Mouse (Mus musculus) lung, postnatal 0 days (tissue): ENCODE results near the gene AA986860.

Source experiments
- CTCF ChIP-seq: IDR thresholded peaks from 2 replicates; pipeline ENCODE4 v1.5.1; 2016; ENCODE audit warnings: antibody characterized with exemption, mild to moderate bottlenecking
- EP300 ChIP-seq: IDR thresholded peaks from 2 replicates; pipeline ENCODE4 v1.6.1; 2016; ENCODE audit warnings: antibody characterized with exemption, mild to moderate bottlenecking, control low read depth

DNA sequence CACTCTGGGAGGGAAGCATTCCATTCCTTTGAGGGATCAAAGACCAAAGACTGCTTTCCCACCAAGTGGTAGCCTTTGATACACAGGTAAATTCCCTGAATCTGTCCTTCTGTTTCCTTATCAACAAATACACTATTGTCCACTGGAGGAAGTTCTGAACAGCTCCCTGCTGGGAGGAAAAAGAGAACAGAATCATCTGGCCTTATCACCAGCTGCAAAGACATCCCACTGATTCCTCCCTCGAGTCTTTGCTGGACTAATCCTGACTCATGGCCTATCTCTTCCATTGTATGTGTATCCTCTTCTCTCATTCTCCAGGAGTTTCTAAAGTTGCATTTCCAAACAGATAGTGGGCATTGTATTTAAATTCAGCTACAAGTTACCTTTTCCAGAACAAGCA, 47.9 kb upstream of the AA986860 start:
- no peak for TF ChIP-seq CTCF
- no peak for TF ChIP-seq EP300
